Mouse (Mus musculus): Measurements from ENCODE around the gene Stard7. TPM values are rescaled to one million over a fixed set of nuclear protein-coding genes. Genes with fewer than 3 reads are reported as not detected.
A peak's percentile ranks its signal among the peaks of the same experiment; 100 is the strongest.

Gene Stard7
- total RNA-seq, 2 experiments from 2014 or later = 189 to 201 TPM

DNA sequence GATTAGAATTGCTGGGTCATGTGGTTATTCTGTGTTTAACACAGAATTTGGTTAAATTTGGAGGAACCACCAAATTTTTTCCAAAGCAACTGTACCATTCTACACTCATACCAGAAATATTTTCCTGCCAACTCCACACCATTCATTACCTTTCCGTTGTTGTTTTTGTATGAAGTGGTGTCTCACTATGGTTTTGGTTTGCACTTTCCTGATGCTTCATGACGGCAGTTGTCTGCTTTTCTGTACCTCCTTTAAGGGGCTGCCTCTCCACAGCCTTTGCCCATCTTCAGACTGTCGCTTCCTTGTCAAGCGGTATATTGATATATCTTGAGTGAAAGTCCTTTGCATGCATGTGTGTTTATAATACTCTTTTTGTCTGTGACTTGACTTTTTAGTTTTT is 42.8 kb downstream of the Stard7 start:
- no peak for DNase-seq (ENCODE audit: extremely low spot score in 1 of 2, low spot score in 2 of 2)
- intact Hi-C loops (cut with DNase I) = no loop called here

DNA sequence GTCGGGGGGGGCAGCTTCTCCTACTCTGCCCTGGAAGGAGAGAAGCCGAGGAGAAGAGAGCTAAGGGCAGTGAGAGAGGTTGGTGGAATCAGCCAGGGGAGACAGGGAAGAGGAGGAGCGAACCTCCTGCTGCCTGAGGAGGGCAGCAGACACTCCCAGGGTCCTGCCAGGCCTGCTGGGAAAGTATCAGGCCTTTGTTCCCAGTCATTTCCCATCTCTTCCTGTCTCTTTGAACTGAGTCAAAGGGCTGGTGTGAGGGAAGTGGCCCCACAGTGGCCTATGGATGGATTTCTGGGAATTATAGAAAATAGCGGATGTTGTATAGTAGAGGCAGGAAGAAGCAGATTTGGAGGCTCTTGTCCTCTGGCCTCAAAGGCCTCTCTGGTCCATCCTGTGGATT is 43.9 kb downstream of the Stard7 start:
- intact Hi-C loops (cut with DNase I) = no loop called here
- DNase-seq (ENCODE audit: extremely low spot score in 1 of 2, low spot score in 2 of 2) = peak in 1 of 2 experiments; percentile 41

DNA sequence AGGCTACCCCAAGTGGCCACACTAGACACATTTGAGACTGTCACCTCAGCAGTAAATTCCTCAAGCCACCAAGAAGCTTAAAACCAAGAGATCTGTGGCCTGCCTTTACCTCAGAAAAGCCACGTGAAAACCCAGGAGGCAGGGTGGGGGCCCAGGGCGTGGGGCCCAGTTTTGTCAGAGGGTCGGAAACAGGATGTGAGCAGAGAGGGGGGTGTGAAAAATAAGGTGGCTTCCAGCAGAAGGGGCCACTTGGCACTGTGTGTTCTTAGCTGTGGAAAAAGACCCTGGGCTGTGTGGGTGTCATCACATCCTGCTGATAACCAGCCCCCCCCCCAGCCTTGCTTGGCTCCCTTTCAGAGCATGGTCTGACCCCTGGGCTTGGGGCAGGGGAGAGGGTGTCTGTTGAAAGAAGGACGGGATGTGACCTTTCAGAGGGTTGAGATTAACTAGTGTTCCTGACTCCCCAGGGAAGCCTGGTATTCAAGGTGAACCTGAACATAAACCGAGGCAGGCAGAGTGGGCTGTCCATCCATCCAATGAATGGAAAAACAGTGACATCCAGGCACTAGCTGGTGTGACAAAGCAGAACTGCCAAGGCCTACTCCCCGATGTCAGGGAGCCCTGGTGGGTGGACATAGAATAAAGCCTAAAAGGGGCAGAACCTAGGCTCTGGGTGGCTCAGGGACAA is 44.6 kb downstream of the Stard7 start:
- intact Hi-C loops (cut with DNase I) = no loop called here
- no peak for DNase-seq (ENCODE audit: extremely low spot score in 1 of 2, low spot score in 2 of 2)

DNA sequence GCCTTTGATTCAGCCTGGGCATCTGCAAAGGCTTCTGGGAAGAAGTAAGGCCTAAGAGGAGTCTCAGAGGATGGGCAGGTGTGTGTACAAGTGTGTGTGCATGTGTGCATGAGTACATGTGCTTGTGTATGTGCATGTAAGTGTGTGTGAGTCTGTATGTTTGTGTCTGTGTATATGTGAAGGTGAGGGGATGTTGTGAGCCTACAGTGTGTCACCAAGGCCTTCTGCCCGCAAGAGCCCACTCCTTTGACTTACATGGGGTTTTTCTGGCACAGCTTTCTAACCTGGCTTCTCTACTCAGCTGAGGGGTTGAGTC is 45.1 kb downstream of the Stard7 start:
- intact Hi-C loops (cut with DNase I) = no loop called here
- DNase-seq (ENCODE audit: extremely low spot score in 1 of 2, low spot score in 2 of 2) = no peak

DNA sequence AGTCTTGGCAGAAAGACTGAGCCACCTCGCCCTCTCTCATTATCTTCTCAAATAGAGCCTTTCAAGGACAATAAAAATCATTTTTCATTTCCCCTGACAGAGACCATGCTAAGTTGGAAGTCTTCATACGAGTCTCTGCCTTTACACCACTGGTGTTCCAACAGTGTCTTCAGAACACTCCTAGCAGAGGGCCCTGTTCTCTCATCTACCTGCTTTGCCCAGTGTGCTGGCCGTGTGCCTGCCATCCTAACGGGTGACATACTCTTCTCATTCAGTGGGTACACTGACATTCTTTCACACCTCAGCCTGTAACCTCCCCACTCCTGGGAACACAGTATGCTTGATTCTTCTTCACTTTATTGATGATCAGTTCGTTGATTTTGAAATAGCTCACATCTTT is 46.4 kb downstream of the Stard7 start:
- intact Hi-C loops (cut with DNase I) = no loop called here
- DNase-seq (ENCODE audit: extremely low spot score in 1 of 2, low spot score in 2 of 2) = no peak

DNA sequence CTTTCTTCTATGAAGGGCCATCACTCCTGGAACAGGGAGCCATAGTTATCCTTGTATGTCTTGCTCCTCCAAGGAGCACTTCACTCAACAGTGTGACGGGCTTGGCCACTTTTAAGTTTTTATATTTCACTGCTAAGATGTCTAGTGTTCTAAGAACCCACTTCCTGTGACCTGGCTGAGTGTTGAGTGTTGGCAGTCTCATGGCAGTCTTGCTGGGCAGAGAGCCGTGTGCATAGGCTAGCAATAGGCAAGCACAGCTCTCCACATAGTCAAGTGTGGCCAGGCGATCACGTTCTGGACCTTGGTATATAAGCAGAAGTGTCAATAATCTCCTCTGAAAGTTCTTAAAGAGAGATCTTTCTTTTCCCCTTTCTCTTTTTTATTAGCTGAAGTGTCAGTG is 48.1 kb downstream of the Stard7 start:
- DNase-seq (ENCODE audit: extremely low spot score in 1 of 2, low spot score in 2 of 2) = no peak

DNA sequence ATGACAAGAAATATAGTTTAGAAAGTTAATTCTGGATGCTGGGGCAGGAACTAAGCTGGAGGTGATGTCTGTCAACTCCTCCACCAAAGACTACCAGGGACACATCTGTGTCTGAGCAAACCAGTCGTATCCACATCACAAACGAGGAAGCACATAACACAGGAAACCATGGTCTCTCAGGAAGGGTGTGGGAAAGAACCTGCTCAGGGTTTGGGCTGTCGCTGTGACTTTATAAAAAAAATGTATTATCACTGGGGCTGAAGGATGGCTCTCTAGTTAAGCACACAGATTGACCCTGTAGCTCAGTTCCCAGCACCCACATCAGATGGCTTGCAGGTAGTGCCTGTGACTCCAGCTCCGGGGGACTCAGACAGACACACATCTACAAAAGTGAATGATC is 49.1 kb downstream of the Stard7 start:
- no peak for DNase-seq (ENCODE audit: extremely low spot score in 1 of 2, low spot score in 2 of 2)
- intact Hi-C loops (cut with DNase I) = no loop called here

More for the DNA sequence above, 48.1 kb downstream of the Stard7 start:
- intact Hi-C loops (cut with DNase I) = no loop called here

DNA sequence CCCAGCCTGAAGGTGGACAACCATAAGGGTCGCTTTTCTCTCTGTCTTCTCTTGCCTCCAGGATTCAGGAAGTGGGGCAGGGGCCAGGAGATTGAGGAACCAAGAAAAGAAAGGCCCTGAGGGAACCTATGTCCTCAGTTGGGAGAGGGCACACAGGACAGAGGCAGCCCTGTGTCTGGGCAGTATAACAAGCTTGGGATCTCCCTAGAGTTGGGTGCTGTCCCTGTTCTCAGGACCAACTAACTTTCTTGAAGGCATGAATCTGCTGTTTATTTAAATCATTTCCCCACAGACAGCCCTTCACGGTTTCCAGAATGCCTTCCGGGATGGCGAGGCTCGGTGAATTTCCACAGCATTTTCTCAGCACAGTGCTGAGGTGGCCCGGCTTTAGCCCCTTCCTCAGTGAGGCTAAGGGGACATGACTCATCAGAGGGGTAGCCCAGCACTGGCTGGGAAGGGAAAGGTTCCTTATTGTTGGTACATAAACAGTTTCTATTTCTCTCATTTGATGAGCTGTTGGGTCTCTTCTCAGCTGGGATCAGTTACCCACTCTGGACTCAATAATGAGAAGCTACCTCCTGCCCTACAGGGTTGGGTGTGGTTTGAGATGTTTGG is 52.8 kb downstream of the Stard7 start:
- intact Hi-C loops (cut with DNase I) = no loop called here
- no peak for DNase-seq (ENCODE audit: extremely low spot score in 1 of 2, low spot score in 2 of 2)

DNA sequence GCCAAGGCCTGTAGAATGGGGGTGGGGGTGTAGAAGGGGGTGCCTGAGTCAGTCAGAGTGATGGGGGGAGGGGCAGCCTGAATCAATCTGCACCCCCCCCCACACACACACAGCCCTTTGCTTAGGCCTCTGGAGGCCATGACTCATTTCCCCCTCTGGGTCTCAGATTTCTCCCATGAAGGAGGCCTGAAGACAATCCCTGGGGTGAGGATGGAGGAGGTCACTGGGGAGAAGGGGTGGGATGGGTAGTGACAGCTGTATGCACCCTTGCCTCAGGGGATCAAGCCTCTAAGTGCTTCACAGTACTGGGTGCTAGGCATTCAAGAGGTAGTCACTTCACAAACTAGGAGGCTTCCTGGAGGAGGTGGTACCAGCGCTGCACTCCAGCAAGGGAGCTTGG is 53.6 kb downstream of the Stard7 start:
- DNase-seq (ENCODE audit: extremely low spot score in 1 of 2, low spot score in 2 of 2) = no peak
- intact Hi-C loops (cut with DNase I) = no loop called here

DNA sequence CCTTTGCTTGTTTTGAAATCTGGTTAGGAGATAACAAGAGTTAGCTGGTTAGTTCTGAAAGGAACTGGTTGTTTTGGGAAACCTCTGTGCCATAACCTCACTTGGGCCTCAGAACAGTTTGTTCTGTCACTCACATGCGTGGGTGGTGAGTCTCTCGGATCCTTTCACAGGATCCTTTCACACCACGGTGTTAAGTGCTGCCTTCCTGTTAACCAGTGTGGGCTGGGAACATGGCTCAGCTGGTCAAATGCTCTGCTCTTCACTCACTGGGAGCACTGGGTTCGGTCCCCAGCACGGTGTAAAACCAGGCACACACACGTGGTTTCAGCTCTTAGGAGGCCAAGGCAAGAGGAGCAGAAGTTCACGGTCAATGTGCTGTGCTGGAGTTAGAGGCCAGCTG is 54.4 kb downstream of the Stard7 start:
- intact Hi-C loops (cut with DNase I) = no loop called here
- no peak for DNase-seq (ENCODE audit: extremely low spot score in 1 of 2, low spot score in 2 of 2)

DNA sequence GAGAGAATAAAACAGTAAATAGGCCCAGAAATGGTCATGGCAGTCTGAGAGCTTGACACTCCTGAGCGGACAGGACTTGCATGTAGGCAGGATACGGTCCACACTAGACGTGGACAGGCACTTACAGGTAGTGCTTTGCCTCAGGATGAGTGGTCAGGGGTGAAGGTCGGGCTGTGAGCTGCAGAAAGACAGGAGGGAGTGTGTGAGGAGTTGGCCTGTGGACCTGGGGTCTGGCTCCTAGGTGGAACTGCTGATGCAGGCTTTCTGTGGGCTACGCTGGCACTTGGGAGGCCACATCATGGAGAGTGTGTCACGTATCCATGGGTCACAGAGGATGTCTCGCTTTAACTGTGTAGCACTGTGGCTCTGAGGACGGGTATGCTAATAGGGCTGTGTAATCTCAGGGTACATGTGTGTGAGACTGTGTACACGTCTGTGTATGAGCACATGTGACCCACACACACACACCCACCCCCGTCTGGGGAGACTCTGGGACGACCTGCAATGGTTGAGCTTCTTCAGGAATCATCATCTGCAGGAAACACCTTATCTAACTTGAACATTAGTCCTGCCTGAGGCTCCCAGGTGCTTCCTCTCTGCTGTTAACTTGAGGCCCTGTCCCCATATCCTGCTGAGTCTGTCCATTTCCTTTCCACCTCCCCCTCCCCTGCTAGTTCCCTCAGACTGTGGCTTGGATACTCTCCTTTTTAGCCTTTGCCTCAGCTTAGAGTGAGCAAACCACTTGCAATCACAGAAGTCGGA is 58.3 kb downstream of the Stard7 start:
- intact Hi-C loops (cut with DNase I) = no loop called here

DNA sequence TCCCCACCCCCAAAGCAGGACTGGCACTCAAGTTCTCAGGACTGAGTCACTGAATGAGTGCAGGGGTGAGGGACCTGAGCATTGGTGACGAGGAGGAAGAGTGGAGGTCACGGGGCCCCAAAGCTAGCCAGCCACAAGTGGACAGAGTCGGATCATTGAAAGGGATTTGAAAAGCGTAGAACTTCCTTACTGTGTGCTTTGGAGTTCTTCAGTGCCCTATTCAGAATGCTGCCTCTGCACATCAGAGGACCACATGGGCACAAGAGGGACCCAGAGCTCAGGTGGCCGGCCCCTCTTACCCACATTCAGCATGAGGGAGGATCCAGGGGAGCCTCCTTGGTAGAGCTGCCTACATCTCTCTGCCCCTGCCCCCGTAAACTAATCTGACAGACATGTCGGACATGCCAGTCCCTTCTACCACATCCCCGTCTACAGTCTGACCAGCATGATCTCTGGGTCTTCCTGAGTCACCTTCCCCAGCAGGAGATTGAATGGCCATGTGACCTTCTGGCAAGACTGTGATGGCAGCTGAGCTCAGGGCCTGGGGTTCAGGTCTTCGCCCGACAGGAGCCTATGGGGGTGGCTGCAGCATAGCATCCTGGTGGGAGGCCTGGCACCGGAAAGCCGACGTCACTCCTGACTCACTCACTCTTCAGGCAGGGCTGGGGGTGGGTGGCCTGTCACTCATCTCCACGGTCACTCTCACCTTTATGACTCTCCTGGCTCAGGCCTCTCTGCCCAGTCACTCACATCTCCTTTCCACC is 63.0 kb downstream of the Stard7 start:
- DNase-seq (ENCODE audit: extremely low spot score in 1 of 2, low spot score in 2 of 2) = no peak
- intact Hi-C loops (cut with DNase I) = no loop called here

More for the DNA sequence above, 58.3 kb downstream of the Stard7 start:
- DNase-seq (ENCODE audit: extremely low spot score in 1 of 2, low spot score in 2 of 2) = no peak

DNA sequence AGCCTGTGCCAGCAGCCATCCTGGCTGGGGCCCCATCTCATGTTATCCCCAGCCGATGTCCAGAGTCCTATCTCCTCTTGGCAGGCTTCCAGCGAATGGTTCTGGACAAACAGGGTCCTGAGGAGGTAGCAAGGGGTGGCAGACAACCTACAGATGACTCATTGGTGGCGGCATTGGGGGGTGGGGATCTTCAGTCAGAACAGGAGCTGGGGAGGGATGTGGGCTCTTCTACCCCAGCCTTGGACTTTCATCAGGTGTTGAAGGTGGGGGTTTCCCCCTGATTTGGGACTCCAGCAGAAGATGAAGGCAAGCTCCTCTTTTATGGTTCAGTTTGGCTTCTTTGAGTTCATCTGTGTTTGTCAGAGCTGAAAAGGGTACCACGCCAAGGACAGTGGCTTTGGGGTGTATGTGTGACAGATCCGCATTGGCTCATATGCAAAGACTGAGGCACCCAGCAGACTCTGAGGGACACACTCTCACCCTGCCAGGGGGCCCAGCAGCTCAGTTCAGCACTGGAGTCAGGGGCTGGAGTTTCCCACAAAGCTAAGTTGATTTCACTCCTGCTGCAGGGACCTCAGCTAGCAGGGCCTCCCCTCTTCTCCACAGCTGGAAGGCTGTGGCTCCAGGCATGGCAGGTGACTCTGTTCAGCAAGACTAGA is 64.1 kb downstream of the Stard7 start:
- peak in 1 of 2 experiments; percentile 44 for DNase-seq (ENCODE audit: extremely low spot score in 1 of 2, low spot score in 2 of 2)

DNA sequence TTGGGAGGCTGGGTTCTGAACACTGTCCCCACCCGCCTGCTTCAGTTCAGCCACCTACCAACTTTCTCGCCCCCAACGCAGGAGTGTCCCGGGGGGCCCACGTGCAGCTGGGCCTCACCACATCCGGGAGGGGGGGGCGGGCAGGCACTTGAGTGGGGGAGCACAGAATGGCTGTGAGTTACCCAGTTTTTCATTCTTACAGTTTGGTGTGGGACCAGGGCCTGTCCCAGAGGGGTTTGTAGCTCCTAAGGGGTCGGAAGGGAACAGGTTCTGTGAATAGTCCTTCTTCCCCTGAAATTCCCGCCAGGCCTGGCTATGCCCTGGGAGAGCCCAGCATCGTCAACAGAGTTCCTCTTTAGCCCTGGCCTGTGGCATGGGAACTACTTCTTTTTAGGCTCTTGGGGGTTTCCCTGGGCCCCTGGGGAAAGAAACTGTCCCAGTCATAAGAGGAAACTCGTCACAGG is 65.1 kb downstream of the Stard7 start:
- intact Hi-C loops (cut with DNase I) = no loop called here
- DNase-seq (ENCODE audit: extremely low spot score in 1 of 2, low spot score in 2 of 2) = no peak

More for the DNA sequence above, 64.1 kb downstream of the Stard7 start:
- intact Hi-C loops (cut with DNase I) = no loop called here

DNA sequence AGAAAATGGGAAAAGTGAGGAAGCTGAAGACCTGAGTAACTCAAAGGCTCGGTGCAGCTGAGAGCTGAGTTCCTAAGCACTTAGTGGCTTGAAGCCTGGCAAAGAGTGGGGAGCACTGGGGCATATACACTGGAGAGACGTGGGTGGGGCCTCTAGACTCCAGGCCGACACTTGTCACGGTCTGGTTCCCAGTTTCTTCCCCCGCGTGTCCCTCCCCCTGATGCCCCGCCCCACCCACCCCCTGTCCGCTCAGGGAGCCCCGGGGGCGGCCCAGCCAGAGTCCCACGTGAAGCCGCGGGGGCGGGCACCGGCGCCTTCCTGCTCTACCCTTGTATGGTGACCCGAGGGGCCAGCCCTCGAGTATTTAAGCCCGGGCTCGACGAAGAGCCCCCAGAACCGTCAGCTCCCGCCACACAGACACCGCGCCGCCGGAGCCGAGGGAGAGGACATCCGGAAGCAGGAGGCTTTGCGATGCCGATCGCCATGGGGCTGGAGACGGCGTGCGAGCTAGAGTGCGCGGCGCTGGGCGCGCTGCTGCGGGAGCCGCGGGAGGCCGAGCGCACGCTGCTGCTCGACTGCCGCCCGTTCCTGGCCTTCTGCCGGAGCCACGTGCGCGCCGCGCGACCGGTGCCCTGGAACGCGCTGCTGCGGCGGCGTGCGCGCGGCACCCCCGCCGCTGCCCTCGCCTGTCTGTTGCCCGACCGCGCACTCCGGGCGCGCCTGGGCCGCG is 65.9 kb downstream of the Stard7 start, which contains the start of gene Dusp2:
Gene Dusp2 (plus strand): TSS at position 393 of the 730 bp plus-strand sequence.
- peak; percentile 40 to 91 for DNase-seq (ENCODE audit: extremely low spot score in 1 of 2, low spot score in 2 of 2)
- intact Hi-C loops (cut with DNase I) = no loop called here

DNA sequence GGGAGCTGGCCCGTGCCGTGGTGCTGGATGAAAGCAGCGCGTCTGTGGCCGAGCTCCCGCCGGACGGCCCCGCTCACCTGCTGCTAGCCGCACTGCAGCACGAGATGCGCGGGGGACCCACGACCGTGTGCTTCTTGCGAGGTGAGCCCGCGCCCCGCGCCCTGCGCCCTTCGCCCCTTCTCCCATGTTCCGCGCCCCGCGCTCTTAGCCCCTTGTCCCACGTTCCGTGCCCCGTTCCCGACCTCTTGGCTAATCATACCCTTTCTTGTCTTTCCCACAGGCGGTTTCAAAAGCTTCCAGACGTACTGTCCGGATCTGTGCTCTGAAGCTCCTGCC is 66.4 kb downstream of the Stard7 start:
- no peak for DNase-seq (ENCODE audit: extremely low spot score in 1 of 2, low spot score in 2 of 2)
- intact Hi-C loops (cut with DNase I) = no loop called here

DNA sequence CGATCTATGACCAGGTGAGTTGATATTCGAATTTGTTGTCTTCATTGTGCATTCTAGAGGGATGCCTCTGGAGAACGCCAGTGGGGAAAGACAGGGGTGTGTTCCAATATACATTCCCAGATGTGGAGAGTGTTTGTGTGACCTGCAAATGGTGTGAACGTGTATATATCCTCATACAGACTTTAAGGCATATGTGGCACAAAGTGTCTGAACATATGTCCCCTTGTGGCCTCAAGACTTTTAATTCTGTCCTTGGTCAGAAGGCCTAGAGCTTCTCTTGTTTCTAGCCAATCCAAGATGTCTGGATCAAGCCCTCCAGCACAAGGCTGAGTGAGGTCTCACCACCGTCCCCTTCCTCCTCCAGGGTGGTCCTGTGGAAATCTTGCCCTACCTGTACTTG is 66.9 kb downstream of the Stard7 start:
- intact Hi-C loops (cut with DNase I) = no loop called here
- no peak for DNase-seq (ENCODE audit: extremely low spot score in 1 of 2, low spot score in 2 of 2)

DNA sequence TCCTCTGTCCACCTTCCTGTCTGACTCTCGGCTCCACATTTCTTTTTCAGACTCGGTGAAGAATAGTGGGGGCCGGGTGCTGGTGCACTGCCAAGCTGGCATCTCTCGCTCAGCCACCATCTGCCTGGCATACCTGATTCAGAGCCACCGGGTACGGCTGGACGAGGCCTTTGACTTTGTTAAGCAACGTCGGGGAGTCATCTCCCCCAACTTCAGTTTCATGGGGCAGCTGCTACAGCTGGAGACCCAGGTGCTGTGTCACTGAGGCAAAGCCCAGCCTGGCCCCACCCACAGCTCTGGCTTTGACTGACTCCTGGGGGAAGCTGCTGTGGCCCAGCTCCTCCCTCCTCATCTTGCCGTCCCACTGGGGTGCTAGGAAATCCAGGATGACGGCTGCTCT is 67.5 kb downstream of the Stard7 start:
- intact Hi-C loops (cut with DNase I) = no loop called here
- DNase-seq (ENCODE audit: extremely low spot score in 1 of 2, low spot score in 2 of 2) = no peak

Data from left cerebral cortex, postnatal 10 days (tissue).